Mouse (Mus musculus): ENCODE measurements at regions not wholly inside any gene's neighbourhood (a gene's known extent, or its start where the extent isn't known, plus 50 kb on each side); places are given as distances from the start of the nearest gene placed in this dataset.

GRCm38 (mm10) chr8:116314429-116315092 is 190.2 kb upstream of the Dynlrb2 start:
- TF ChIP-seq CTCF (IDR thresholded peaks at IDR 0.05; ENCODE audit: borderline replicate concordance, insufficient read depth, low read depth, low read length) (no peak), POLR2A (IDR thresholded peaks at IDR 0.05; ENCODE audit: borderline replicate concordance, insufficient read depth, low read length) (no peak)

Measured in cerebellum, adult 2 months (tissue).